Mouse (Mus musculus) E14TG2a.4 (cell line): ENCODE results near the gene Sap25.

Experiments
- CTCF ChIP-seq: conservative IDR thresholded peaks from 2 replicates; pipeline ENCODE4 v1.5.1; 2014; ENCODE audit warnings: low read length
- NANOG ChIP-seq: IDR thresholded peaks from 2 replicates; pipeline ENCODE4 v1.6.1; 2014; ENCODE audit warnings: borderline replicate concordance, low read length, mixed read lengths
- POU5F1 ChIP-seq: IDR thresholded peaks from 2 replicates; pipeline ENCODE4 v1.6.1; 2014; ENCODE audit warnings: low read length, borderline replicate concordance

DNA sequence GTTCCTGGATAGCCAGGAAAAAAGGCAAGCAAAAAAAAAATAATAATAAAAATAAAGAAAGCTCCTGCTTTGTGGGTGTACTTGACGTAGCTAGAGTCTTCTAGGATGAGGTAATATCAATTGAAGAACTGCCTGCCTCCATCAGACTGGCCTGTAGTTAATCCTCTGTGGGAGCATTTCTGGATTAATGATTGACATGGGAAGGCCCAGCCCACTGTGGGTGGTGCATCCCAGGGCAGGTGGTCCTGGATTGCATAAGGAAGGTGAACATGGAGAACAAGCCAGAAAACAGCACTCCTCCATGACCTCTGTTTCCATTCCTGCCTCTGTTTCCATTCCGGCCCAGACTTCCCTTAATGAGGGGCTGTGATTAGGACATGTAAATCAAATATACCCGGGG, 37.6 kb downstream of the Sap25 start:
- TF ChIP-seq CTCF (no peak), NANOG (no peak), POU5F1 (no peak)
